Mouse (Mus musculus) megakaryocyte, adult 5-6 weeks (primary cell): ENCODE data around the gene Pim1. TPM values are rescaled to one million over a fixed set of nuclear protein-coding genes. Genes with fewer than 3 reads are reported as not detected.
A peak's percentile ranks its signal among the peaks of the same experiment; 100 is the strongest.

ENCODE experiments used
- ATAC-seq: 2 replicates; pipeline ENCODE4 v1.8.0; 2016; ENCODE audit warnings: mild to moderate bottlenecking, inconsistent platforms; ENCODE audit not compliant: poor library complexity, severe bottlenecking
- total RNA-seq, 2 experiments: library from RNA; stranded (forward) in 1 of 2; stranded (reverse) in 1 of 2; fragments of 153-499, 151-499 nt in 1 of 2; fragments of 221-1000, 200-1000 nt in 1 of 2; gene quantifications; 2 replicates each; pipeline versions ENCODE4 v1.2.3 to v1.2.4; 2015 to 2017

Gene Pim1
- total RNA-seq, 2 experiments from 2014 or later, result 66.9 to 155 TPM

DNA sequence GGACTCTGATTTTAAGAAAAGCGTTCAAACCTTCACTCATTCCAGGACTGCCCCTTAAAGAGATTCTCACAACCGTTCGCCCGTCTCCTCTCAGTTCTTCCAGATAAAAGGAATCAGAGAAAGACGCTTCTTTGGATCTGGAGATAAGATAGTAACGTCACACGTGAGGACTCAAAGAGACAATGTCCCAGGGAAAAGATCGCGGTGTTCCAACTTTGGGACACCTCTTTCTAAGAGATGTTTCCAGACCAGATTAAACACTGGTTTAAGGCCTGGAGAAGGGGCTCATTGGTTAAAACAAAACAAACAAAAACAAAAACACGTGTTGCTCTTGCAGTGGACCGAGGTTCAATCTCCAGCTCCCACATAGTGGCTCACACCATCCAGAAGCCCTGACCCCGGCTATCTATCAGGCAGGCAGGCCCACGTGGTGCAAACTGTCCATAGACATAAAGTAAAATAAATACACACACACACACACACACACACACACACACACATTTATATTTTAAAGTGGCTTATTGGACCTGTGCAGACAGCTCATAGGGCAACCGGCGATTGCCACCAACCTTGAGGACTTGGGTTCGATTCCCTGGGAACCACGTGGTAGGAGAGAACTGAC lies 25.9 kb upstream of the Pim1 start:
- no peak for ATAC-seq

DNA sequence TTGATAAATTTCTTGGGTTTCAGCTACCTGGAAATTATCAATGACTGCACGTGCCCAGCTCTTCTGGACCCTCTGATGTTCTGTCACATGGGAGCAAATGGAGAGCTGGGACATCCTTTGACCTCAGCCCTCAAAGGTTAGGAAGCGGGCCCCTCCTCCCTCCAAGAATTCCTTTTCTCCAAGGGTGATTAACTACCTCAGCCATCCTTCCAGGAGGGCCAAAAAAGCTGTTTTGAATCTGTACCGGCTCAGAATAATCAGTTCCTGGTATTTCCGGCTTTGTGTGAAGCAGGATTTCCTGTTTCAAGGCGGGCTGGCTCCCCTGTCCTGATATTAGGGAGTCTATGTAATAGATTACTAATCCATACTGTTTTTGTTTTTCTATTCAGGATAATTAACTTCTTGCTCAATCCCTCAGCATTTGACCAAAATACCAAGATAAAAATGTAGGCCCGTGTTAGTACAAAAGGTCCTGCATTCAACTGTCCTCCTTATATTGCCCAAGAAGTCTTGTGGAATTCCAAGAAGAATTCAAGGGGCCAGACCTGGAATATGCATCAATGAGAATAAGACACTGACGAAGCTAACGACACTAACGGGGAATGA lies 25.0 kb upstream of the Pim1 start:
- no peak for ATAC-seq

DNA sequence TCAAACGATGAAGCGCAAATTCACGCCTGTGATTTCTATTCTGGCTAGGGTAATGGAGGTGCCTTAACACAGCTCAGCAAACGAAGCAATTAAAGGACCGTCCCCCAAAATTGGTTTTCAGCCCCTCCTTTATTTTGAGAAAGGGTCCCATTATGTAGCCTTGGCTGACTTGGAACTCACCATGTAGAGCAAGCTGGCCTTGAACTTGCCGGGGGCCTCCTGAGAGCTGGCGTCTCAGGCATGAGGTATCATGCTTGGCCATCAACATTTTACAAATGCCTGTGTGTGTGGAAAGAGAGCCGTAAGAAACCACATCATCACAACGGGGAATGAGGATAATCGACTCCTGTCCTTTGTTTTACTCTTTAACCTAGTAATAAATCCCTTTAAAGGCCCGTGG lies 23.5 kb upstream of the Pim1 start:
- ATAC-seq, result no peak

DNA sequence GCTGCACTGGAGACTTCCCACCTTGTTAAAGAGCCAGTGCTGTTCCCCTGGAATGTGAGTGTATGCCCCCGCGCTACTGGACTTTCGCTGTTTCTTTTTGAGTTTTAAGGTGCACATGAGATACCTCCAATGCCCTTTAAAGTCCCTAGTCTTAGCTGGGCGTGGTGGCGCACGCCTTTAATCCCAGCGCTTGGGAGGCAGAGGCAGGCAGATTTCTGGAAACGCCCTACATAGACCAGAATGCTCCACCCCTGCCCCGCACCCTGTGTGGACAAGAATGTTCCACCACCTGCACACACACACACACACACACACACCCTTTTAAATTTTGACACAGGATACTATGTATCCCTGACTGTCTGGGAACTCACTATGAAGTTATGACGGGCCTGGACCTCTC lies 17.1 kb upstream of the Pim1 start:
- ATAC-seq, result no peak

DNA sequence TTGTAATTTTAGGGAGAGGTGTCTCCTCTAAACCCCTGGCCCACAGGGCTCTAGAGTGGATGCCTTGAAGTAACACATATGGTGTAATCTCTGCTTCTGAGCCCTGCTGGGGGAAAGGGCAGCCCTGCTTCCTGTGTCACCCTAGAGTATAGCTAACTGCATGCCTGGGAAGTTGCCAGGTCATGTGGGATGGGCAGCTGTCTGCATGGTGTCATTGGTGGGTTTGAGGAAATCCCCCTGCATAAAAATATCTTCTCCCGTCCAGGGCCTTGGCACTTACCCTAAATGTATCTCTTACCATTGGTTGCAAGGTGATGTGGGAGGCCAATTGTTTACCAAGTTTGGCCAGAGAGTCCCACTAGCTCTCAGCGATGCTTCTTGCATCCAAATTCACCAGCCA lies 16.5 kb upstream of the Pim1 start:
- no peak for ATAC-seq

DNA sequence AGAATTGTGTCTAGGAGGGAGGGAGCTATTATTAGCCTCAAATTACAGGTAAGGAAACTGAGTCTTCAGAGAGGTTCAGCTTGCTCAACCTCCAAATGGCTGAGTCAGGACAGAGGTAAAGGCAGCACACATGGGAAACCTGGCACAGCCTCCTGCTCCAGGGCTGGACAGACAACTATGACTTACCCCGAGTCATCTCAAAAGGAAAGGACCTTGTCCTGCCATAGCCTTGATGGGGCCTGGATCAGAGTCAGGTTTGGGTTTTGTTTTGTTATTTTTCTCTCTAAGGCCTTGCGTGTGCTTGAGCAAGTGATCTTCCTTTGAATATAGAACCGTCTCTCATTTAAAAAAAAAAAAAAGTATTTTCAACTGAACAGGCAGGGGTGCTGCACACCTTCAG lies 15.4 kb upstream of the Pim1 start:
- no peak for ATAC-seq

DNA sequence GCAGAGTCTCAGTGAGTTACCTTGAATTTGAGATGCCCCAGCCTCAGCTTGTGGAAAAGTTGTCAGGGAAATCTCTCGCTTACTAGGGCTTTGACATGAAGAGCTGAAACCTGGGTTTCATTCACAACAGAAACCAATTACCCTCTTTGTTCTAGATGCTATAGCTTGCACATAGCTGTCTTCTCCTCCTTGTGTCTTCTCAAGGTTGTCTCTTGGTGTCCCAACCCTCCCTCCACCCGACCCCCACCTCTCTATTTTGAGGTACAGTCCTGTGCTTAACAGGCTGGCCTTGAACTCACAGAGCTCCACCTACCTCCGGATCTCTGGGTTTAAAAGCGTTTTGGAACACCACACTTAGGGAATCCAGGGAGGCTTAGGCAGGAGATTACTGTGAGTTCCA lies 14.1 kb upstream of the Pim1 start:
- ATAC-seq, result no peak

GRCm38 (mm10) chr17:29477357-29477756 lies 13.2 kb upstream of the Pim1 start:
- no peak for ATAC-seq

DNA sequence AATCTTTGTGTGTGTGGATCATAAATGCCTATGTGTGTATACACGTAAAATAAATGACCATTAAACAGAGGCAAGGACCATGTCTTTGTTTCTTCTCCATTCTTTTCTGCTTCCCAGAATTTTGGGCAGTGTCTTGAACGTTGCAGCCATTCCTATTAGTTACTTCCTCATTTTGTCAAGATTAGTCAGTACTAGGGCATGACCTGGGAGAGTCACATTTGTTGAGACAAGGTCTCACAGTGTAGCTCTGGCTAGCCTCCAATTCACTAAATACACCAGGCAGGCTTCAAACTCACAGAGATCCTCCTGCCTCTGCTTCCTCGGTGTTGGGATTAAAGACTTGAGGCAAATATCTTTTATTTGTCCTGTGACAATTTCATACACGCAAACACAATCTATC lies 12.3 kb upstream of the Pim1 start:
- ATAC-seq, result peak; percentile 59

- no peak for ATAC-seq
Measured at GRCm38 (mm10) chr17:29480256-29480655, 10.3 kb upstream of the Pim1 start.

DNA sequence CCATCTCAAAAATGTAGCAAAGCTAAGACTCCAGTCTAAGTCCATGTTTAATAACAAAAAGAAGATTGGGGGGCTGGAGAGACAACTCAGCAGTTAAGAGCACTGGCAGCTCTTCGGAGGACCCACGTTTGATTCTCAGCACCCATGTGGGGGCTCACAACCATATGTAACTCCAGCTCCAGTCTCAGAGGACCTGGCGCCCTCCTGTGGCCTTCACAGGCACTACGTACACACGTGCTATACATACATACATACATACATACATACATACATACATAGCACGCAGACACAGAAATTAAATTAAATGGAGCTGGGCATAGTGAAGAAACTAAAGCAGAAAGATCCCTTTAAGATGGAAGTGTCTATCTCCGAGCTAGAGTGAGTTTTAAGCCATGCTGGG lies 7.9 kb upstream of the Pim1 start:
- no peak for ATAC-seq

GRCm38 (mm10) chr17:29483282-29483681 lies 7.3 kb upstream of the Pim1 start:
- ATAC-seq, result no peak

DNA sequence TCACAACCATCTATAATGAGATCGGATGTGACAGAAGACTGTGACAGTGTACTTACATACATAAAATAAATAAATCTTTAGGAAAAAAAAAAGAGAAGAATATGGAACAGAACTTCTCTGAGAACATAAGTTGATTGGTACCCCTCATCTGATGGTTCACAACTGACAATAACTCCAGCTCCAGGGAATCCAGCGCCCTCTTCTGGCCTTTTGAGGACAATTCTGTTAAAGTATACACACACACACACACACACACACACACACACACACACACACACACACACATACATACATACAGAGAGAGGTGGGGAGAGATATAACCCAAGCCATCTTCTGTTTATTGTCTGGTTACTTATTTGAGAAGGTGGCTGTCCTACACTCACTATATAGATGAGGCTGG lies 6.1 kb upstream of the Pim1 start:
- ATAC-seq, result no peak

GRCm38 (mm10) chr17:29485336-29486233 lies 5.0 kb upstream of the Pim1 start:
- no peak for ATAC-seq

GRCm38 (mm10) chr17:29488257-29488977 lies 2.1 kb upstream of the Pim1 start:
- ATAC-seq, result no peak

DNA sequence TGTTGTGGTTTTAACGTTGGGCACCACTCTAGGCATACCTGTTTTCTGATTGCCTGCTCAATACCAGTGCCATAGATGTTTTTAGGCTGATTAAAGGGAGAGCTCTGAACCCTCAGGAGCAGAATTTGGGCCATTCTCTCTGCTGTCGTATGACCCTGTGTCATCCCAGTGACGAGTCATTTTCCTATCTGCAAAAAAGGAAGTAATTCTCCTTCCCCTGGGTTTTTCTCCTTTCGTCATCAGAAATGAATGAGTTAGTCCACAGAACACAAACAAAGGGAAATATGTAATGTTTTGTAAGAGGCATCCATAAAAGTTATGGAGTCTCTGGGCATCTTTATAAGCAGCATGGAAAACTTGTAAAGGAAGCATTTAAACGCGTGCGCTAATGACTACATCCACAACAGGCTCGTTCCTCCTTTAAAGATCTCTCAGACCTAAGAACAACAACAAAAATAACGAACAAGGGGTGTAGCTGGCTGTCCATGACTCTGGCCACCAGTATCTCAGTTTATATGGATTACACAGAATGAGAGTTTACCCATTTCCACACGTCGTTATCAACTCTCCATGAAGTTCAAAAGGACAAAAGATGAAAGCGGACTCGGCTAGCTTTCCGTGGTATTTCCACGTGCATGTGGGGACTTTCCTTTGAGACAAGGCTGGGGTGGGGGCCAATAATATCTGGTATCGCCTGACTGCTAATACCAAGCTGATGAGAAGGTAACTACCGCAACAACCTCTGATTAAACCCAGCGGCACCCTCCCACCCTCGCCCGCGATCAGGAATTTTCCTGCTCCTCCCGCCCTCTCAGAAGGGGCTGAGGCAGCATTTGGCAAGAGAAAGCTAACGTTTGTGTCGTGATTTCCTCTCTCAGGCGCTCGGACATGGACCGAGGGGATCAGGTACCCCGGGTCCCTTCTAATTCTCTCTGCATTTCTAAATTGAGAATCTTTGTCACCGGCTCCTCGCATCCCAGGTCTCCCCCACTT lies 1.3 kb upstream of the Pim1 start:
- ATAC-seq, result peak; percentile 36

DNA sequence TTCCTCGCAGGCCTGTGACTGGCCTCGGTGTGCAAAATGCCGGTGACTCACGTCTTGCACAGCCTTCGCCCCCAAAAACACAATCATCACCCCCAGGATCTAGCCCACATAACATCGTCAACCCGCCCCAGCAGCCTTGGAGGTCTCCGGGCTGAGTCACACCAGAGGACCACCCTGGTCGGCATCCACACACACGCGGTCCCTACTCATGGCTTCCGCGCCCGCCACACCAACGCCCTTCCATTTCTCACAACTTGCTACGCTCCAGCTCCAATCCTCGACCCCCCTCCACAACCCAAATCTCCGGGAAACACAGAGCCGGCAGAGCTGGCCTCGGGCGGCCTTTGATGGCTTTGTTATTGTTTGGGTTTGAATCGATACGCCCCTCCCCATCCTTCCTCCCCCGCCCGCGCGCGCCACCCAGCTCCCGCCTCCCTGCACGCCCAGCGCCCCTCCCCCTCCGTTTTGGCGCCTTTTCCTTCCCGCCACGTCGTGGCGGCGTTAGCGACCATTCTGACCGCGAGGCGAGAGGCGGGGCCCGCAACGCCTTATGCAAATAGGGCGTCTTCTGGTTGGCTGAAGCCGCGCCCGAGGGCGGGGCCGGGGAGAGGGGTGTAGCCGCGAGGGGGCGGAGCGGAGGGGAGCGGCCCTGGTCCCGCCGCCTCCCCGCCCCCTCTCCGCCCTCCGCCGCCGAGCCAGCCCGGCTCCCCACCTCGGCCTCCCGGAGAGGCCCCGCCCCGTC lies 411 bp upstream of the Pim1 start:
- ATAC-seq, result peak; percentile 73

DNA sequence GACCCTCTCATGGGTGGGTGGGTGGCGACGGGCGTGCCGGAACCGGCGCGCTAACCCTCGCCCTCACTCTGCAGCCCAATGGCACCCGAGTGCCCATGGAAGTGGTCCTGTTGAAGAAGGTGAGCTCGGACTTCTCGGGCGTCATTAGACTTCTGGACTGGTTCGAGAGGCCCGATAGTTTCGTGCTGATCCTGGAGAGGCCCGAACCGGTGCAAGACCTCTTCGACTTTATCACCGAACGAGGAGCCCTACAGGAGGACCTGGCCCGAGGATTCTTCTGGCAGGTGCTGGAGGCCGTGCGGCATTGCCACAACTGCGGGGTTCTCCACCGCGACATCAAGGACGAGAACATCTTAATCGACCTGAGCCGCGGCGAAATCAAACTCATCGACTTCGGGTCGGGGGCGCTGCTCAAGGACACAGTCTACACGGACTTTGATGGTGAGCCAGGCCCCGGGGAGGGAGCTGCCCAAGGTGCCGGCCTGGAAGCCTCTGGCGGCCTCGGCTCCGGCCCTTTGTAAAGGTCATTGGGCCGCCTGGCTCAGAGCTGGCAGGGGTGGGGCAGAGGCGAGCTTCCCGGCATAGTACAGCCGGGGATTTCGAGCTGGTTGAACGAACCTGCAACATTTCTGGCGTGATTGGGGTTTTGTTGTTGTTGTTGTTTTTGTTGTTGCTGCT lies 1.2 kb downstream of the Pim1 start:
- ATAC-seq, result no peak
